In genomic region chr3:34795103-34795983, GRCm38 (mm10) we compare ENCODE assay signal across 9 mouse cellular contexts.
A peak's percentile ranks its signal among the peaks of the same experiment; 100 is the strongest.
DNase-seq lines count a peak whose midpoint lies in the region; ATAC-seq and TF ChIP-seq lines count a peak whose summit lies in the region.
"Had no signal": no experiment of that assay in that cellular context is flagged by ENCODE, and none has a peak within 500 bp of the region (broad histone marks: within the 10 kb centered on the region; RNA-seq: fewer than 3 reads in every experiment).

No protein-coding gene starts in this region.

- no peaks in the 10 kb centered on the region for H3K9me3 ChIP-seq in kidney, embryonic 14.5 days (ENCODE audit: control insufficient read depth, low read length)
- H3K9me3 ChIP-seq in heart, postnatal 0 days (replicated peaks; ENCODE audit: control insufficient read depth, low read length) = no peaks in the 10 kb centered on the region
- H3K9me3 ChIP-seq in liver, embryonic 13.5 days (replicated peaks) = no peaks in the 10 kb centered on the region

- peak overlapping the region; percentile 47 for H3K4me2 ChIP-seq in kidney, embryonic 14.5 days (replicated peaks; ENCODE audit: low read depth, low read length)
- peak overlapping the region; percentile 62 for H3K4me2 ChIP-seq in heart, postnatal 0 days (ENCODE audit: low read depth, low read length)
- peak overlapping the region; percentile 29; the same call in 1 of the 2 replicates for H3K4me2 ChIP-seq in liver, embryonic 13.5 days

- ATAC-seq in kidney, embryonic 14.5 days (ENCODE audit: low FRiP score, low TSS enrichment) = peak; percentile 96
- ATAC-seq in heart, postnatal 0 days (ENCODE audit: insufficient read depth, low read depth) = peak; percentile 70; the same call in 1 of the 2 replicates
- ATAC-seq in liver, embryonic 13.5 days (ENCODE audit: low read depth) = no peak

- H3K36me3 ChIP-seq in kidney, embryonic 14.5 days (ENCODE audit: control insufficient read depth, insufficient read depth, low read length) = no peaks in the 10 kb centered on the region
- no peaks in the 10 kb centered on the region for H3K36me3 ChIP-seq in heart, postnatal 0 days (replicated peaks; ENCODE audit: control insufficient read depth, insufficient read depth, low read length)
- no peaks in the 10 kb centered on the region for H3K36me3 ChIP-seq in liver, embryonic 13.5 days

- WGBS in kidney, embryonic 14.5 days = 13% methylated on average over 23 of the region's 23 CpGs
- WGBS in heart, postnatal 0 days = 23% methylated on average over 23 of the region's 23 CpGs
- WGBS in liver, embryonic 13.5 days (ENCODE audit: insufficient replicate concordance) = 23% methylated on average over 23 of the region's 23 CpGs

- no peak for DNase-seq in kidney, adult 18-20 months
- peak; percentile 90 for DNase-seq in embryo, embryonic 10.5 days (ENCODE audit: low spot score)
- peak; percentile 33 for DNase-seq in heart, postnatal 0 days (ENCODE audit: low spot score)
- no peak for DNase-seq in liver, embryonic 13.5 days
- peak; percentile 24 for DNase-seq in ovary, adult 18-20 months (ENCODE audit: low spot score)
- DNase-seq in cerebellum, adult 9-10 months = no peak
- DNase-seq in layer of hippocampus, adult 11-12 months (ENCODE audit: low spot score) = no peak

- H3K4me1 ChIP-seq in kidney, embryonic 14.5 days (ENCODE audit: control insufficient read depth, insufficient read depth, low read length) = 0 out of 2 replicates have a peak, but pooled peaks cover 4% of the 10 kb centered on the region
- H3K4me1 ChIP-seq in heart, postnatal 0 days (ENCODE audit: control insufficient read depth, insufficient read depth) = peaks cover 4% of the 10 kb centered on the region; the same call in 1 of the 2 replicates
- no peaks in the 10 kb centered on the region for H3K4me1 ChIP-seq in liver, embryonic 13.5 days (replicated peaks)

- H3K9ac ChIP-seq in kidney, embryonic 14.5 days (ENCODE audit: low read depth, low read length) = 0 out of 2 replicates have a peak overlapping the region, but pooled peaks have one; percentile 18
- H3K9ac ChIP-seq in heart, postnatal 0 days (replicated peaks; ENCODE audit: low read depth, low read length) = no peak overlapping the region
- no peak overlapping the region for H3K9ac ChIP-seq in liver, embryonic 13.5 days

- H3K4me3 ChIP-seq in kidney, embryonic 14.5 days (ENCODE audit: low read length) = peak overlapping the region; percentile 26
- peak overlapping the region; percentile 34 for H3K4me3 ChIP-seq in heart, postnatal 0 days (ENCODE audit: low read depth, low read length)
- H3K4me3 ChIP-seq in liver, embryonic 13.5 days (replicated peaks) = no peak overlapping the region
- H3K4me3 ChIP-seq: heart, adult 2 months had no signal

- no peak for TF ChIP-seq CTCF in heart, postnatal 0 days (IDR thresholded peaks at IDR 0.05; ENCODE audit: low read depth)

- no peak for TF ChIP-seq EP300 in heart, postnatal 0 days (IDR thresholded peaks at IDR 0.05; ENCODE audit: low read depth)

- no peak overlapping the region for H3K27ac ChIP-seq in kidney, embryonic 14.5 days (ENCODE audit: low read depth, low read length)
- no peak overlapping the region for H3K27ac ChIP-seq in heart, postnatal 0 days (ENCODE audit: low read depth)
- H3K27ac ChIP-seq in liver, embryonic 13.5 days = no peak overlapping the region
- H3K27ac ChIP-seq: heart, adult 2 months had no signal

- no peaks in the 10 kb centered on the region for H3K27me3 ChIP-seq in kidney, embryonic 14.5 days (ENCODE audit: control insufficient read depth, insufficient read depth, low read length)
- H3K27me3 ChIP-seq in heart, postnatal 0 days (ENCODE audit: control insufficient read depth, insufficient read depth, low read length) = no peaks in the 10 kb centered on the region
- H3K27me3 ChIP-seq in liver, embryonic 13.5 days = 0 out of 2 replicates have a peak, but pooled peaks cover 4% of the 10 kb centered on the region

Comparison
In these comparisons a context has a peak if more than half of its experiments do, and no peak if none do; other contexts are left out.
1. DNase-seq: peak in embryo, embryonic 10.5 days (single experiment), heart, postnatal 0 days (single experiment) and ovary, adult 18-20 months (single experiment); none in kidney, adult 18-20 months (single experiment), liver, embryonic 13.5 days (single experiment), cerebellum, adult 9-10 months (single experiment) and layer of hippocampus, adult 11-12 months (single experiment).
2. Peak in every context shown above with its lines, with median percentiles within 50 percentile points of each other: H3K4me2 ChIP-seq.